Mouse (Mus musculus) T-helper 1 cell (primary cell): ENCODE results near the gene Pmepa1.

Experiments used
- in situ Hi-C: fragments of 300-600 bp; cut with MboI, MseI; formaldehyde crosslinking; loops from one replicate; pipeline ENCODE4 v1.15.1; 2025; ENCODE audit warnings: high pct_unique_total_duplicates

Gene Pmepa1

GRCm38 (mm10) chr2:173186047-173186943 lies 90.0 kb downstream of the Pmepa1 start:
- in situ Hi-C loops: no loop called here

GRCm38 (mm10) chr2:173185282-173185681 lies 91.1 kb downstream of the Pmepa1 start:
- in situ Hi-C loops: no loop called here

GRCm38 (mm10) chr2:173184475-173185080 lies 91.8 kb downstream of the Pmepa1 start:
- in situ Hi-C loops: loop anchor here (5.0 kb wide), 1 partner anchor 77 kb away; no protein-coding TSS in a partner anchor

- in situ Hi-C loops: loop anchor here (5.0 kb wide), 1 partner anchor 77 kb away; no protein-coding TSS in a partner anchor
Measured at GRCm38 (mm10) chr2:173183836-173184460, 92.4 kb downstream of the Pmepa1 start.

- in situ Hi-C loops: loop anchor here (5.0 kb wide), 1 partner anchor 76 kb away; no protein-coding TSS in a partner anchor
Measured at GRCm38 (mm10) chr2:173183311-173183710, 93.0 kb downstream of the Pmepa1 start.

- in situ Hi-C loops: loop anchor here (5.0 kb wide), 1 partner anchor 75 kb away; no protein-coding TSS in a partner anchor
Measured at GRCm38 (mm10) chr2:173182796-173183195, 93.5 kb downstream of the Pmepa1 start.

GRCm38 (mm10) chr2:173181901-173182300 lies 94.4 kb downstream of the Pmepa1 start:
- in situ Hi-C loops: loop anchor here (5.0 kb wide), 1 partner anchor 75 kb away; no protein-coding TSS in a partner anchor

- in situ Hi-C loops: loop anchor here (5.0 kb wide), 1 partner anchor 74 kb away; no protein-coding TSS in a partner anchor
Measured at GRCm38 (mm10) chr2:173181486-173181885, 94.8 kb downstream of the Pmepa1 start.

- in situ Hi-C loops: loop anchor here (5.0 kb wide), 1 partner anchor 74 kb away; no protein-coding TSS in a partner anchor
Measured at GRCm38 (mm10) chr2:173180721-173181388, 95.5 kb downstream of the Pmepa1 start.

DNA sequence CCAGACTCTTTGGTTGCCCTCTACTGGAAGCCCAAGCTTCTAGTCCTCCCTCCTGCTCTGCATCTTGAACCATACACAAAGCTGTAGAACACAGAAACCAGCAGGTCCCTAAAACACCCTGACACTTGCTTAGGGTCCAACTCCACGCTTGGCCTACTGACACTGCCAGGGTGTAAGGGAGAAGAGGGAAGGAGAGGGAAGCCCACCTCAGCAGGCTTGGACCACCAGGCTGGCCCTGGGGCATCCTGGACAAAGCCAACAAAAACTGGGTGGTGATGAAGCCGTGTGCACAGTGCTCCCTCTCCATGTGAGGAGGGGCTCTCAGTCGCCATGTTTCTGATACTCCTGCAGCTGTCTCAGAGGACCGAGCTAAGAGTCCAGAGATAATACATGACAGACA lies 96.3 kb downstream of the Pmepa1 start:
- in situ Hi-C loops: loop anchor here (5.0 kb wide), 1 partner anchor 73 kb away; no protein-coding TSS in a partner anchor

DNA sequence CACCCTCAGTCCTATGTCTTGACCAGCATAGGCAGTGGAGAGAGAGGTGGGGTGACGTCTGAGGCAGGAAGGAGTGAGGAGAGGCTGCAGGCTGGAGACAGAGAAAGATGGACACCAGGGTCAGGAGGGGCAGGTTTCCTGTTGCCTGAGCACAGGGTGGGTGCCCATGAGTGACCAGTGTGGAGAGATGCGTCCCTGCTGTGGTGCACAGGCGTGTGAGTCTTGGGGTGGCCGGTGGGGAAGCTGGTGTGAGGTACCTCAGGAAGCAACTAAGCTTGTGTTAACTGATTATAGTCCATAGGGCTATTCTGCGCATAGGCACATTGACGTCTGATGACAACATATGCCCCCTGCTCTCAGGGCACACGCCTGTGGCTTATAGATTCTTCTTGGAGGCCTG lies 97.3 kb downstream of the Pmepa1 start:
- in situ Hi-C loops: loop anchor here (5.0 kb wide), 1 partner anchor 373 kb away; no protein-coding TSS in a partner anchor

GRCm38 (mm10) chr2:173177951-173178350 lies 98.4 kb downstream of the Pmepa1 start:
- in situ Hi-C loops: loop anchor here (5.0 kb wide), 1 partner anchor 374 kb away; no protein-coding TSS in a partner anchor

DNA sequence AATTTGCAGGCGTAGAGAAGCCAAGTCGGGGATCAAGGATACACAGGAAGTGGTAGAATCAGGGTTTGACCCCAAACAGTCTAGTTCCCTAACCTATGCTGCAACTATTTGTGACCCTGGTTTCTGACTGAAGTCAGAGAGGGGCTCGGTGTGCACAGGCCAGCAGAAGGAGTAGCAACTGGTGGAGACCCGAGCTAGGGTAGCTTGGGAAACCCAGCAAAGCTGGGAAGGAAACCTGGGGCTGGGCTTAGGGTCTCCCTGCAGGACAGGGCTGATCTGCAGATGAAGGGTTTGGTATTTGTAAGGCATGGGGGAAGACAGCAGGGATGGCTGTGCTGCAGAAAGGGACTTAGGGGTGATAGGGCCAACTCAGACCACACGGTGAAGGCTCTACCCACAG lies 98.9 kb downstream of the Pmepa1 start:
- in situ Hi-C loops: loop anchor here (5.0 kb wide), 1 partner anchor 375 kb away; no protein-coding TSS in a partner anchor

GRCm38 (mm10) chr2:173175703-173176102 lies 100.6 kb downstream of the Pmepa1 start:
- in situ Hi-C loops: loop anchor here (5.0 kb wide), 1 partner anchor 377 kb away; no protein-coding TSS in a partner anchor

- in situ Hi-C loops: no loop called here
Measured at GRCm38 (mm10) chr2:173174569-173174968, 101.8 kb downstream of the Pmepa1 start.
